Mouse (Mus musculus): ENCODE results near the gene Ldhb. TPM values are rescaled to one million over a fixed set of nuclear protein-coding genes. Genes with fewer than 3 reads are reported as not detected.

The Ldhb gene
- 486 and 524 TPM in 2 replicates for polyA plus RNA-seq (2014; fragmentation: Nextera tagmentation; extraction: Ambion mirVana)

GRCm38 (mm10) chr6:142507785-142508162, at the start of gene Ldhb:
Ldhb (minus strand) TSS chr6:142507957.
- Histone ChIP-seq H3K9ac (replicated peaks; ENCODE audit: low read length) (peak within 1 kb of the TSS; percentile 74), H3K27ac (replicated peaks; ENCODE audit: low read depth, low read length) (peak within 1 kb of the TSS; percentile 65), H3K4me2 (ENCODE audit: low read length) (peak within 1 kb of the TSS; percentile 92), H3K4me1 (ENCODE audit: control insufficient read depth, insufficient read depth, low read length) (peaks cover 14% of the 10 kb centered on the region), H3K36me3 (ENCODE audit: control insufficient read depth, insufficient read depth, low read length) (peaks cover 10% of the 10 kb centered on the region; the same call in 1 of the 2 replicates), H3K9me3 (ENCODE audit: control insufficient read depth, low read length) (no peaks in the 10 kb centered on the region), H3K4me3 (replicated peaks; ENCODE audit: low read depth, low read length) (peak within 1 kb of the TSS; percentile 58), H3K27me3 (ENCODE audit: control insufficient read depth, insufficient read depth, low read length) (0 out of 2 replicates have a peak, but pooled peaks cover 3% of the 10 kb centered on the region)
- ATAC-seq (ENCODE audit: low FRiP score, low TSS enrichment) (peak; percentile 95), DNase-seq (peak; percentile 95)
- under 1% methylated on average over 19 of the region's 19 CpGs for WGBS

GRCm38 (mm10) chr6:142555988-142556387, 48.2 kb upstream of the Ldhb start:
- Histone ChIP-seq H3K27ac (replicated peaks; ENCODE audit: low read depth, low read length) (no peak overlapping the region), H3K36me3 (ENCODE audit: control insufficient read depth, insufficient read depth, low read length) (no peaks in the 10 kb centered on the region), H3K4me1 (ENCODE audit: control insufficient read depth, insufficient read depth, low read length) (no peaks in the 10 kb centered on the region), H3K9me3 (ENCODE audit: control insufficient read depth, low read length) (no peaks in the 10 kb centered on the region), H3K9ac (replicated peaks; ENCODE audit: low read length) (no peak overlapping the region), H3K4me2 (ENCODE audit: low read length) (no peak overlapping the region), H3K4me3 (replicated peaks; ENCODE audit: low read depth, low read length) (no peak overlapping the region), H3K27me3 (ENCODE audit: control insufficient read depth, insufficient read depth, low read length) (no peaks in the 10 kb centered on the region)
- 70% methylated on average over 1 of the region's 1 CpGs for WGBS
- DNase-seq (no peak), ATAC-seq (ENCODE audit: low FRiP score, low TSS enrichment) (no peak)

- Histone ChIP-seq H3K27me3 (ENCODE audit: control insufficient read depth, insufficient read depth, low read length) (no peaks in the 10 kb centered on the region), H3K4me3 (replicated peaks; ENCODE audit: low read depth, low read length) (no peak overlapping the region), H3K9ac (replicated peaks; ENCODE audit: low read length) (no peak overlapping the region), H3K4me2 (ENCODE audit: low read length) (no peak overlapping the region), H3K4me1 (ENCODE audit: control insufficient read depth, insufficient read depth, low read length) (no peaks in the 10 kb centered on the region), H3K36me3 (ENCODE audit: control insufficient read depth, insufficient read depth, low read length) (no peaks in the 10 kb centered on the region), H3K9me3 (ENCODE audit: control insufficient read depth, low read length) (no peaks in the 10 kb centered on the region), H3K27ac (replicated peaks; ENCODE audit: low read depth, low read length) (no peak overlapping the region)
- ATAC-seq (ENCODE audit: low FRiP score, low TSS enrichment) (no peak), DNase-seq (no peak)
- 88% methylated on average over 4 of the region's 4 CpGs for WGBS
Observed at GRCm38 (mm10) chr6:142551482-142551881, 43.7 kb upstream of the Ldhb start.

GRCm38 (mm10) chr6:142550871-142551270, 43.1 kb upstream of the Ldhb start:
- H3K4me1 ChIP-seq (ENCODE audit: control insufficient read depth, insufficient read depth, low read length): no peaks in the 10 kb centered on the region
- no peak overlapping the region for H3K4me2 ChIP-seq (ENCODE audit: low read length)
- H3K36me3 ChIP-seq (ENCODE audit: control insufficient read depth, insufficient read depth, low read length): no peaks in the 10 kb centered on the region
- no peaks in the 10 kb centered on the region for H3K9me3 ChIP-seq (ENCODE audit: control insufficient read depth, low read length)
- no peaks in the 10 kb centered on the region for H3K27me3 ChIP-seq (ENCODE audit: control insufficient read depth, insufficient read depth, low read length)
- H3K27ac ChIP-seq (replicated peaks; ENCODE audit: low read depth, low read length): no peak overlapping the region
- 84% methylated on average over 4 of the region's 4 CpGs for WGBS
- H3K9ac ChIP-seq (replicated peaks; ENCODE audit: low read length): no peak overlapping the region
- DNase-seq (no peak), ATAC-seq (ENCODE audit: low FRiP score, low TSS enrichment) (no peak)
- H3K4me3 ChIP-seq (replicated peaks; ENCODE audit: low read depth, low read length): no peak overlapping the region

- H3K4me3 ChIP-seq (replicated peaks; ENCODE audit: low read depth, low read length): no peak overlapping the region
- WGBS: 88% methylated on average over 2 of the region's 2 CpGs
- no peak overlapping the region for H3K27ac ChIP-seq (replicated peaks; ENCODE audit: low read depth, low read length)
- DNase-seq (no peak), ATAC-seq (ENCODE audit: low FRiP score, low TSS enrichment) (no peak)
- H3K4me1 ChIP-seq (ENCODE audit: control insufficient read depth, insufficient read depth, low read length): no peaks in the 10 kb centered on the region
- H3K36me3 ChIP-seq (ENCODE audit: control insufficient read depth, insufficient read depth, low read length): no peaks in the 10 kb centered on the region
- no peaks in the 10 kb centered on the region for H3K27me3 ChIP-seq (ENCODE audit: control insufficient read depth, insufficient read depth, low read length)
- no peaks in the 10 kb centered on the region for H3K9me3 ChIP-seq (ENCODE audit: control insufficient read depth, low read length)
- H3K9ac ChIP-seq (replicated peaks; ENCODE audit: low read length): no peak overlapping the region
- H3K4me2 ChIP-seq (ENCODE audit: low read length): no peak overlapping the region
Observed at GRCm38 (mm10) chr6:142548377-142548776, 40.6 kb upstream of the Ldhb start.

- DNase-seq: no peak
- H3K4me1 ChIP-seq (ENCODE audit: control insufficient read depth, insufficient read depth, low read length): no peaks in the 10 kb centered on the region
- H3K27me3 ChIP-seq (ENCODE audit: control insufficient read depth, insufficient read depth, low read length): no peaks in the 10 kb centered on the region
- H3K36me3 ChIP-seq (ENCODE audit: control insufficient read depth, insufficient read depth, low read length): no peaks in the 10 kb centered on the region
- no peak overlapping the region for H3K9ac ChIP-seq (replicated peaks; ENCODE audit: low read length)
- no peak for ATAC-seq (ENCODE audit: low FRiP score, low TSS enrichment)
- H3K4me2 ChIP-seq (ENCODE audit: low read length): peak overlapping the region; percentile 28; the same call in 1 of the 2 replicates
- no peak overlapping the region for H3K27ac ChIP-seq (replicated peaks; ENCODE audit: low read depth, low read length)
- no peak overlapping the region for H3K4me3 ChIP-seq (replicated peaks; ENCODE audit: low read depth, low read length)
- no peaks in the 10 kb centered on the region for H3K9me3 ChIP-seq (ENCODE audit: control insufficient read depth, low read length)
- WGBS: 54% methylated on average over 14 of the region's 14 CpGs
Observed at GRCm38 (mm10) chr6:142545132-142545531, 37.4 kb upstream of the Ldhb start.

GRCm38 (mm10) chr6:142543648-142544047, 35.9 kb upstream of the Ldhb start:
- 85% methylated on average over 4 of the region's 4 CpGs for WGBS
- Histone ChIP-seq H3K27ac (replicated peaks; ENCODE audit: low read depth, low read length) (no peak overlapping the region), H3K36me3 (ENCODE audit: control insufficient read depth, insufficient read depth, low read length) (no peaks in the 10 kb centered on the region), H3K4me2 (ENCODE audit: low read length) (no peak overlapping the region), H3K9me3 (ENCODE audit: control insufficient read depth, low read length) (no peaks in the 10 kb centered on the region), H3K4me1 (ENCODE audit: control insufficient read depth, insufficient read depth, low read length) (no peaks in the 10 kb centered on the region), H3K4me3 (replicated peaks; ENCODE audit: low read depth, low read length) (no peak overlapping the region), H3K9ac (replicated peaks; ENCODE audit: low read length) (no peak overlapping the region), H3K27me3 (ENCODE audit: control insufficient read depth, insufficient read depth, low read length) (no peaks in the 10 kb centered on the region)
- DNase-seq (no peak), ATAC-seq (ENCODE audit: low FRiP score, low TSS enrichment) (no peak)

- Histone ChIP-seq H3K9me3 (ENCODE audit: control insufficient read depth, low read length) (no peaks in the 10 kb centered on the region), H3K27ac (replicated peaks; ENCODE audit: low read depth, low read length) (no peak overlapping the region), H3K4me3 (replicated peaks; ENCODE audit: low read depth, low read length) (no peak overlapping the region), H3K27me3 (ENCODE audit: control insufficient read depth, insufficient read depth, low read length) (no peaks in the 10 kb centered on the region), H3K36me3 (ENCODE audit: control insufficient read depth, insufficient read depth, low read length) (no peaks in the 10 kb centered on the region), H3K9ac (replicated peaks; ENCODE audit: low read length) (no peak overlapping the region), H3K4me1 (ENCODE audit: control insufficient read depth, insufficient read depth, low read length) (no peaks in the 10 kb centered on the region), H3K4me2 (ENCODE audit: low read length) (no peak overlapping the region)
- ATAC-seq (ENCODE audit: low FRiP score, low TSS enrichment) (no peak), DNase-seq (no peak)
- 85% methylated on average over 6 of the region's 6 CpGs for WGBS
Observed at GRCm38 (mm10) chr6:142542800-142543175, 35.0 kb upstream of the Ldhb start.

GRCm38 (mm10) chr6:142542082-142542799, 34.5 kb upstream of the Ldhb start:
- Histone ChIP-seq H3K4me3 (replicated peaks; ENCODE audit: low read depth, low read length) (no peak overlapping the region), H3K36me3 (ENCODE audit: control insufficient read depth, insufficient read depth, low read length) (no peaks in the 10 kb centered on the region), H3K9ac (replicated peaks; ENCODE audit: low read length) (no peak overlapping the region), H3K27me3 (ENCODE audit: control insufficient read depth, insufficient read depth, low read length) (no peaks in the 10 kb centered on the region), H3K9me3 (ENCODE audit: control insufficient read depth, low read length) (no peaks in the 10 kb centered on the region), H3K4me1 (ENCODE audit: control insufficient read depth, insufficient read depth, low read length) (no peaks in the 10 kb centered on the region), H3K27ac (replicated peaks; ENCODE audit: low read depth, low read length) (no peak overlapping the region), H3K4me2 (ENCODE audit: low read length) (no peak overlapping the region)
- ATAC-seq (ENCODE audit: low FRiP score, low TSS enrichment): no peak
- 87% methylated on average over 8 of the region's 8 CpGs for WGBS
- no peak for DNase-seq

All from midbrain, embryonic 14.5 days (tissue).